Mouse (Mus musculus): ENCODE results near the gene Nptn.
"Not testable (repeated sequence)": the region's sequence is repeated elsewhere in the genome, so short reads cannot be mapped to it uniquely, and the experiment has no call there.

Gene Nptn

GRCm38 (mm10) chr9:58557457-58558455 is 24.3 kb upstream of the Nptn start:
- in situ Hi-C loops (cut with MboI, MseI) = no loop called here

GRCm38 (mm10) chr9:58560211-58560610 is 21.8 kb upstream of the Nptn start:
- in situ Hi-C loops (cut with MboI, MseI) = no loop called here

- in situ Hi-C loops (cut with MboI, MseI) = not testable (repeated sequence)
Observed at GRCm38 (mm10) chr9:58565945-58566344, 16.1 kb upstream of the Nptn start.

- in situ Hi-C loops (cut with MboI, MseI) = no loop called here
Observed at GRCm38 (mm10) chr9:58567682-58568081, 14.4 kb upstream of the Nptn start.

- in situ Hi-C loops (cut with MboI, MseI) = loop anchor here (10.0 kb wide), 1 partner anchor 84 kb away; no protein-coding TSS in a partner anchor
Observed at GRCm38 (mm10) chr9:58571001-58571400, 11.0 kb upstream of the Nptn start.

GRCm38 (mm10) chr9:58578669-58579068 is 3.4 kb upstream of the Nptn start:
- in situ Hi-C loops (cut with MboI, MseI) = loop anchor here (5.0 to 25.0 kb wide), 4 partner anchors 36 to 1416 kb away; partner anchors contain the start of genes Arid3b and Commd4

- in situ Hi-C loops (cut with MboI, MseI) = loop anchor here (25.0 kb wide), 2 partner anchors 743 to 1418 kb away; partner anchors contain the start of genes Arid3b and Commd4
Observed at GRCm38 (mm10) chr9:58580453-58581195, 1.4 kb upstream of the Nptn start.

- in situ Hi-C loops (cut with MboI, MseI) = loop anchor here (25.0 kb wide), 2 partner anchors 744 to 1419 kb away; partner anchors contain the start of genes Arid3b and Commd4
Observed at GRCm38 (mm10) chr9:58581283-58581930, 633 bp upstream of the Nptn start.

GRCm38 (mm10) chr9:58582581-58583266 is 684 bp downstream of the Nptn start:
- in situ Hi-C loops (cut with MboI, MseI) = loop anchor here (25.0 kb wide), 2 partner anchors 745 to 1420 kb away; partner anchors contain the start of genes Arid3b and Commd4

- in situ Hi-C loops (cut with MboI, MseI) = loop anchor here (25.0 kb wide), 2 partner anchors 746 to 1421 kb away; partner anchors contain the start of genes Arid3b and Commd4
Observed at GRCm38 (mm10) chr9:58583267-58583641, 1.2 kb downstream of the Nptn start.

- in situ Hi-C loops (cut with MboI, MseI) = loop anchor here (25.0 kb wide), 2 partner anchors 747 to 1422 kb away; partner anchors contain the start of genes Arid3b and Commd4
Observed at GRCm38 (mm10) chr9:58584323-58584722, 2.3 kb downstream of the Nptn start.

GRCm38 (mm10) chr9:58588657-58589056 is 6.6 kb downstream of the Nptn start:
- in situ Hi-C loops (cut with MboI, MseI) = loop anchor here (25.0 kb wide), 2 partner anchors 751 to 1426 kb away; partner anchors contain the start of genes Arid3b and Commd4

- in situ Hi-C loops (cut with MboI, MseI) = loop anchor here (25.0 kb wide), 2 partner anchors 758 to 1433 kb away; partner anchors contain the start of genes Arid3b and Commd4
Observed at GRCm38 (mm10) chr9:58595313-58595712, 13.3 kb downstream of the Nptn start.

- in situ Hi-C loops (cut with MboI, MseI) = no loop called here
Observed at GRCm38 (mm10) chr9:58613790-58614189, 31.8 kb downstream of the Nptn start.

- in situ Hi-C loops (cut with MboI, MseI) = no loop called here
Observed at GRCm38 (mm10) chr9:58615064-58615938, 33.3 kb downstream of the Nptn start.

GRCm38 (mm10) chr9:58623009-58623408 is 41.0 kb downstream of the Nptn start:
- in situ Hi-C loops (cut with MboI, MseI) = no loop called here

GRCm38 (mm10) chr9:58627197-58627596 is 45.2 kb downstream of the Nptn start:
- in situ Hi-C loops (cut with MboI, MseI) = no loop called here

- in situ Hi-C loops (cut with MboI, MseI) = no loop called here
Observed at GRCm38 (mm10) chr9:58630441-58630840, 48.4 kb downstream of the Nptn start.
